In the genomic region with DNA sequence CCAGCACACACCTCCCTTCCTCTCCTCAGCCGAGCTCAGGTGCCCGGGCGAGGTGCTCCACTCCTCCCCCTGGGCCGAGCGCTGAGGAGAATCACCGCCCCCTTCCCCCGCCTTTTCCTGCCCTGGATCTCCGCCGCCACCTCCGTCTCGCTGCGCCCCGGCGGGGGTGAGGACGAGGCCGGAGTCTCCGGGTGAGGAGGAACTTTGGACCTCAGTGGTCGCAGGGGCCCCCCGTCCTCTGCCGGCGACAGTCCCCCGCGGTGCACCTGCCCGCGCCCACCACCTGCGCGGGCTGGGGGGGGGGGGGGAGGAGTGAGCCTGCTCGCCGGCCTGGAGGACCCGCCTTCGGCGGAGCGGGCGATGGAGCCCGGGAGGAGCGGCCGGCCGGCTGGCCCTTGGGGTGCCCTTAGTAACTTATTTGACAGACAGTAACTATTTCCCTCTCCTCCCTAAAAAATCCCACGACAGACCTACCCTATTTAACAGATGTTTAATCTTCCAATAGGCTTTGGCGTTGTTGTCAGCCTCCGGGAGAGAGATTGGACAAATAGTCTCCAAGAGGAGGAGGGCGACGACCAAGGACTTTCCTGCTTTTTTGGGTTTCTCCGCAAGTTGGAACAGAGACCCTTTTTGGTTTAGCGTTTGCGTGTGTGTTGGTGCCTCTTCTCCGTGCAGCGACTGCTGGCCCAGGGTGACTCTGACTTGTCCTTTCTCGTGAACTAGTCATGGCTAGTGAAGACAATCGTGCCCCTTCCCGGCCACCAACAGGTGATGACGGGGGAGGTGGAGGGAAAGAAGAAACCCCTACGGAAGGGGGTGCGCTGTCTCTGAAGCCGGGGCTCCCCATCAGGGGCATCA, we compare ENCODE assay signal across 1 mouse cellular context.
TF ChIP-seq lines count a peak whose summit lies in the region.

A gene (plus strand): TSS at position 117 of the 858 bp plus-strand sequence.

TF ChIP-seq in CH12.LX, 34 proteins besides CTCF, POLR2A, EP300 and RAD21 (continued from another document):
- peak; percentile 58 for TF ChIP-seq SIN3A (IDR thresholded peaks at IDR 0.05; ENCODE audit: low read length)
- no peak for TF ChIP-seq JUN (IDR thresholded peaks at IDR 0.05; ENCODE audit: insufficient read depth, low read depth, low read length)
- TF ChIP-seq TCF12 (IDR thresholded peaks at IDR 0.05; ENCODE audit: low read depth, low read length) = peak; percentile 50
- TF ChIP-seq MAFK (IDR thresholded peaks at IDR 0.05; ENCODE audit: insufficient replicate concordance, low read length) = no peak
- TF ChIP-seq ZMIZ1 (IDR thresholded peaks at IDR 0.05; ENCODE audit: low read depth, low read length) = no peak; the same call in 1 of the 2 replicates
- no peak for TF ChIP-seq E2F4 (IDR thresholded peaks at IDR 0.05; ENCODE audit: insufficient replicate concordance, low read depth, low read length)
- TF ChIP-seq ZC3H11A (IDR thresholded peaks at IDR 0.05; ENCODE audit: low read depth, low read length) = no peak
- no peak for TF ChIP-seq ELF1 (IDR thresholded peaks at IDR 0.05; ENCODE audit: low read depth, low read length)
- no peak for TF ChIP-seq NRF1 (IDR thresholded peaks at IDR 0.05; ENCODE audit: low read depth, low read length)
- no peak for TF ChIP-seq SMC3 (IDR thresholded peaks at IDR 0.05; ENCODE audit: low read depth, low read length)
- no peak for TF ChIP-seq CHD1 (IDR thresholded peaks at IDR 0.05; ENCODE audit: low read depth, low read length)
- TF ChIP-seq MAZ (IDR thresholded peaks at IDR 0.05; ENCODE audit: low read depth, low read length) = peak; percentile 58; the same call in 1 of the 2 replicates
- no peak for TF ChIP-seq MYC (IDR thresholded peaks at IDR 0.05; ENCODE audit: low read depth, low read length)
